Mouse (Mus musculus) urinary bladder, postnatal 4 days (tissue): Measurements from ENCODE around the gene Irf4.
A peak's percentile ranks its signal among the peaks of the same experiment; 100 is the strongest.

Experiments used
- DNase-seq, 2 experiments: peaks; one replicate each; pipeline ENCODE4 v3.0.0; 2021 to 2022; ENCODE audit warnings: low spot score in 2 of 2

Irf4 gene

DNA sequence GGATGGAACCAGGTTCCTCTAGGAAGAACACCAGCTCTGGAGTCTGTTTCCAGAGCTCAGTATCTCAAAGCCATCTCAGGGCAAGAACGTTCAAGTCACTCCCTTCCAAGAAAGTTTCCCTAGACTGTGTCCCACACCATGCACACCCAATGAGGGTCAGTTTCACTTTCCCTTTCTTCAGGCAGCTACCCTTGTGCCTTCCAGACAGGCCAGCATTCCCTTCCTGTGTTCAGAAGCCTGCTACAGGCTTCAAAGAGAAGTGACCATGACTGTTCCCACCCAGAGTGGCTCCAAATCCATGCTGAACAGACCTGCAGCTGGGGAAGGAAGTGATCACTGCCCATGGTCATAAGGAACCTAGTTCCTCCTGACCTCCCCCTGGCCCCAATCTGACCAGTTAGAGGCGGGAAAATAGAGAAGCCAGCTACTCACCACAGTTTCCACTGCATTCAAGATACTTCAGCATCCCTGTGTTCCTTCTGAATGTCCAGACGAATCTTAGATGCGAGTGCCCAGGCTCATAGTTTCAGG lies 10.7 kb upstream of the Irf4 start:
- DNase-seq, result no peak

GRCm38 (mm10) chr13:30741172-30741571 lies 7.9 kb upstream of the Irf4 start:
- DNase-seq, result no peak

DNA sequence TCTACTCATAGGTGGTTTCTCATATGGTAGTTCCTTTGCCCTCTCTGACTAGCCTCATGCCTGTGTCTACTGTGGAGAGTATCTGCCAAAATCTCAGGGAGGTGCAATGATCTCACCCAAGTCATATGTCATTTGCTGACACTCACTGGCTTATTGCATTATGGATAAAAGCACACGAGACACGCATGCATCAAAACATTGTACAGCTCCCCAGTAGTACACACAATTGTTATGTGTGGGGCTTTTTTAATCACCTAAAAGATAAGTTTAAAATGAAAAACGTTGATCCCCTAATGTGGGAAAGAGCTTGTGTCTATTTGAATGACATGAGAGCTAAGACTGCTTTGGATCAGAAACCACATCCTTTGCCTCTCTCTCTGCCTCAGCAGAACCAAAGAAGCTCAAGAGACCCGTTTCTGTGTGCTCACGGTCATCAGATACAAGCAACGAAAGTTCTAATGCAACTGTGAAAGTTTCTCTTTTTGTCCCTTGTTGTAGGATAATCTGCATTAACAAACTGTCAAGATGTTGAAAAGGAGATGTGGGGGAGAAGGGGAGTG lies 6.5 kb upstream of the Irf4 start:
- DNase-seq, result no peak

- no peak for DNase-seq
Measured at GRCm38 (mm10) chr13:30745121-30745520, 3.9 kb upstream of the Irf4 start.

GRCm38 (mm10) chr13:30747068-30747467 lies 2.0 kb upstream of the Irf4 start:
- DNase-seq, result no peak

GRCm38 (mm10) chr13:30747504-30747903 lies 1.5 kb upstream of the Irf4 start:
- DNase-seq, result peak in 1 of 2 experiments; percentile 26

DNA sequence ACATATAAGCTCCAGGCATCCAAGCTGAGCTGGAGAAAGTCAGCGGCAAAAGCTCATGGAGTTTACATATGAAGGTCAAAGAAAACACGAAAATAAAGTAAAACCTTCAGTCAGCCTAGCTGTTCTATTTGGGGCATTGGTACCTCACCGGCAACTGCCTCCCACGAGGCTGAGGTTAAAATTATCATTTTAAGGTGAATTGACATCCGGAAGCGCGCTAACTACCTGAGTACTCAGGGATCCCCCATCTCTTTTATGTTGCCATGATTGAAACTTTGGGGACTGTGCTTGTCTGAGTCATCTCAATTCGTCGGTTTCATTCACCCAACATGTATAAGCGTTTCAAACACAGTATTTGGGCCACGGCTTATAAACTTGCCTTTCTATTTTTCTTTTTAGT lies 705 bp upstream of the Irf4 start:
- peak in 1 of 2 experiments; percentile 35 for DNase-seq

DNA sequence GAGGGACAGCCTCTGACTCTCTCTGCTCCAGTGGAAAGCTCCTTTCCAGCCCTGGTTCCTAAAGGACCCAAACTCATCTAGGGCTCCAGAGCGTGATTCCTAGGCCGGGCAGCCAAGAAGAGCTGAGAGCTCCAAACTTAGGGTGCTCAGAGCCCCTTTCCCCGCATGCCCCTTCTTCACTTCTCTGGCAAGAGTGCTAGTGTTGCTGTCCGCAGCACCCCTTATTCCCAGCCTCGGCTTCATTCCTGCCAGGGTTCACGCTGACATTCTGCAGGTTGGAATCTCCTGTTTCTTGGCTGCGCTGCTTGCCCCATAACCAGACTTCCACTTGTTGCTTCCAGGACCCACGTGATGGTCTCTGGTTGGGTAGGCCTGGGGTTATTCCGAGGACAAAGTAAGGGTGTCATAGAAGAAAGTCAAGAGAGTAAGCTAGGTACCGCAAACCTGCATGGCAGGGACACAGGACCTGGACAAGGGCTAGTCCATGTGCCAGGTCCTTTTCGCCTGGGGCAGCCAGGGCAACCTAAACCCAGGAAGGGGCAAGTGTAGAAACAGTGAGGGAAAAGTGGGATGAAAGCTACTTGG lies 623 bp downstream of the Irf4 start:
- DNase-seq, result peak in 1 of 2 experiments; percentile 55

DNA sequence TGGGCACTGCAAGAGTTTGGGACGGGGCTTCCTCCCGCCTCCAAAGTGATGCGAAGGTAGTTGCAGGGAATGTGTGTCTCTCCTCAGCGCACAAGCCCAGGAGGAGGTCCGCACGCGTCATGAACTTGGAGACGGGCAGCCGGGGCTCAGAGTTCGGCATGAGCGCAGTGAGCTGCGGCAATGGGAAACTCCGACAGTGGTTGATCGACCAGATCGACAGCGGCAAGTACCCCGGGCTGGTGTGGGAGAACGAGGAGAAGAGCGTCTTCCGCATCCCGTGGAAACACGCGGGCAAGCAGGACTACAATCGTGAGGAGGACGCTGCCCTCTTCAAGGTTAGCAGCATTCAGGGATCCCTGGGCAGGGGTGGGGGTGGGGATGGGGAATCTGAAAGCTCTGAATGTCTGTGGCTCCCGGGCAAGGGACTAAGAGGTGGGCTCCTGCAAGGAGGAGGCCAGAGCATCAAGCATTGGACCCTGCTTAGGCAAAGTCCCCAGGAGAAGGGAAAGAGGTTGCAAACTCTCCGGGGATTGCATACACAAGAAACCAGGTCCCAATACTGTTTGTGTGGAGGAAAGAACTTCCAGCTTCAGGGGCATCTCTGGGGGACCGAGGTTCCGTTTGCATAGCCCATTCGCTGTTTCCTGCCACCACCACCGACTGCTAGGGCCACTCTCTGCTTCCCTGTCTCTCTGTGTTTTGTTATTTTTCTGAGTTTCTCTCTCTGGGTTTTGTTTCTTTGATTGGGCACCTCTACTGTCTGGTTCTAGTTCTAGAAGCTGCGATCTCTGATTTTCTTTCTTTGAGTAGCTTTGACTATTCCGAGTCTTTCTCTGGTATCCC lies 1.7 kb downstream of the Irf4 start:
- DNase-seq, result peak in 1 of 2 experiments; percentile 59

GRCm38 (mm10) chr13:30751304-30751580 lies 2.2 kb downstream of the Irf4 start:
- peak in 1 of 2 experiments; percentile 35 for DNase-seq

DNA sequence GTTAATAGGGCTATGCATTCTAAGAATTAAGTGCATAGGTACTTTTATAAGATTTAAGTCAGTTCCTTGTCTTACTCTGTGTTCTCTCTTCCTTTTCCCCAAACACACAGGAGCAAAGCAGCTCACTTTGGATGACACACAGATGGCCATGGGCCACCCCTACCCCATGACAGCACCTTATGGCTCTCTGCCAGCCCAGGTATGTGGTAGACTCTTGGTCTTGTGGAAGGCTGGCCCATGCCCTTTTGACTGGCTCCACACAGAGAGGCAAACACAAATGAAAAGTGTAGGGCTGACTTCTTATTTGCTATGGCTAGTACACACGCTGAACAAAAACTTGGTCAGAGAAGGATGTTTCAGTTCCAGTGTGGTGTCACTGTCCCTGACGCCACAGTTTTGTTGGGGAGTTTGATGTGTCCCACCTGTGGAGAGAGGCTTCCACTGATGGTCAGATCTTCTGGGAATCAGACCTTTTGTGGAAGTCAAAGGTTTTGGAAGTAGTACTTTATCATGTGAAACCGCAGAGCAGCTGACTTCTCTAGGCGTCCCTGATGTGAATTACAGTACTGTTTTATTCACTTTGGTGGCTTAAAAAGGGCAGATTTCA lies 3.7 kb downstream of the Irf4 start:
- DNase-seq, result peak; percentile 4 to 56

- DNase-seq, result peak; percentile 14 to 39
Measured at GRCm38 (mm10) chr13:30753441-30753840, 4.4 kb downstream of the Irf4 start.

- DNase-seq, result no peak
Measured at GRCm38 (mm10) chr13:30754066-30754465, 5.0 kb downstream of the Irf4 start.

- DNase-seq, result no peak
Measured at GRCm38 (mm10) chr13:30754825-30755476, 5.9 kb downstream of the Irf4 start.

- DNase-seq, result no peak
Measured at GRCm38 (mm10) chr13:30755577-30755976, 6.6 kb downstream of the Irf4 start.

GRCm38 (mm10) chr13:30755998-30756639 lies 7.1 kb downstream of the Irf4 start:
- DNase-seq, result peak in 1 of 2 experiments; percentile 9

DNA sequence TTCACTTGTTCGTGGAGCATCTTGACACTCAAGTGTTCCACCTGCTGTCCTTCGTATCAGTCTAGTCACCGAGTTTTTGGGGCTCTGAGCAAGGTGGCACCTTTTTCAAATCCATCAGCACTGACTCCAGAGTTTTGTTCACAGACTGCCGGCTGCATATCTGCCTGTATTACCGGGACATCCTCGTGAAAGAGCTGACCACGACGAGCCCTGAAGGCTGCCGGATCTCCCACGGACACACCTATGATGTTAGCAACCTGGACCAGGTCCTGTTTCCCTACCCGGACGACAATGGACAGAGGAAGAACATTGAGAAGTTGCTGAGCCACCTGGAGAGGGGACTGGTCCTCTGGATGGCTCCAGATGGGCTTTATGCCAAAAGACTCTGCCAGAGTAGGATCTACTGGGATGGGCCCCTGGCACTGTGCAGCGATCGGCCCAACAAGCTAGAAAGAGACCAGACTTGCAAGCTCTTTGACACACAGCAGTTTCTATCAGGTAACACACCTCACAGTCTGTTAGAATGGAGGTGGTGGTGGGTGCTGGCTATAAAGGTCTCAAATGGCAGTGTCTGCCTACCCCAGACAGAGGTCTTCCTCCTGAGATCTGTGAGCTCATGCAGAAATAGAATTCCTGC lies 8.4 kb downstream of the Irf4 start:
- no peak for DNase-seq

- no peak for DNase-seq
Measured at GRCm38 (mm10) chr13:30758789-30759381, 9.9 kb downstream of the Irf4 start.

GRCm38 (mm10) chr13:30760374-30761090 lies 11.5 kb downstream of the Irf4 start:
- peak in 1 of 2 experiments; percentile 26 for DNase-seq

GRCm38 (mm10) chr13:30761151-30761631 lies 12.2 kb downstream of the Irf4 start:
- DNase-seq, result peak in 1 of 2 experiments; percentile 35
